Mouse (Mus musculus): ENCODE measurements at regions not wholly inside any gene's neighbourhood (a gene's known extent, or its start where the extent isn't known, plus 50 kb on each side); places are given as distances from the start of the nearest gene placed in this dataset.
"Not testable (repeated sequence)": the region's sequence is repeated elsewhere in the genome, so short reads cannot be mapped to it uniquely, and the experiment has no call there.

GRCm38 (mm10) chr19:27028834-27029233 is 143.2 kb downstream of the Gm815 start:
- no peak for DNase-seq

GRCm38 (mm10) chr19:27031030-27031700 is 145.5 kb downstream of the Gm815 start:
- DNase-seq, result no peak

DNA sequence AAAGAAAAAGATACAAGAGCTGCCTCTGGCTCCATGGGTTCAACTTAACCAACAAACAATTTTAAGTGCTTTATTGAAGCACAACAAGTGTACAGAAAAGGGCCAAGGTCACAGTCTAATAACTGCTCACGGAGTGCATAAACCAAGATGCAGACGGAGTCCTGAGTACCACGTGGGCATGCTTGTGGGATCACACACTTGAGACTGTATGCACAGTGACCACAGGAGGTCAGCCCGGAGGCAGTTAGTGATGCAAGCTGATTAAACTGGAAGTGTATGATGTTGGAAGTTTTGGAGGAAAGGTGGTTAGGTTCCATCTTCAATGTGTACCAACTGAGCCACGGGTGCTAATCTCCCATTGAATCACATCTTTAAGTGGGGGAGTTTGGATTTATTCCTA is 146.9 kb downstream of the Gm815 start:
- peak; percentile 43 for DNase-seq

GRCm38 (mm10) chr19:27038298-27038697 is 152.6 kb downstream of the Gm815 start:
- peak; percentile 28 for DNase-seq

- no peak for DNase-seq
Observed at GRCm38 (mm10) chr19:27040321-27041025, 154.8 kb downstream of the Gm815 start.

DNA sequence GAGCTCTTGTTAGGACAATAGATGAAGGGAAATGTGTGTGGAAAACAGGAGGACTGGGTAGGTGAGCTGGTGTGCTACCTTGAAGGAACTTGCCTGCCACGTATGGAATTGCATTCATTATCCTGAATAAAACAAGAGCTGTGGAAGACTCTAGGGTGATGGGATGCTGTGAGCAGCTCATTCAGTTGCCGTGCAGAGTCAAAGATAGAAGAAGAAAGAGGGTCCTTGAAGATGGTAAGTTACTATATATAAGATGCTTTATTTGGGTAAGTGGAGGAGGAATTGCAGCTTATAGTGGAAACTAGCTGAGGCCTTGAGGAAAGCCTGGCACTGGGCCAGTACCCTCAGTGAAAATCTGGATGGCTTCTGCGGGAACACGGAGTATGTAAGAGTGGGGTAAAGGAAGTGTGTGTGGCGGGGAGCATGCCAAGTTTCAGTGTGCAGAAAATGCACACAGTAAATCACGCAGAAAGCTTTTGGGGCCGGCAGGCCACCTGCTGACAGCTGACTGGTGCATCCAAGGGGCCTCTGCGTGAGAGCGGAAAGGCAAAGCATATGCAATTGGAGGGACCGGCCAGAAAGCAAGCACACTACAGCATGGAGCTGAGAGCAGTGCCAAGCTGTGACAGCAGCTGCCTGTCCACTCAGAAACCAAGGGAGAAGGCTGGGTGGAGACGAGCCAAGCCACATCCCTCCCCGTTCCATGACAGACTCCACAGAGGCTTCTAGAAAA is 149.7 kb upstream of the Vldlr start:
- peak; percentile 77 for DNase-seq

- no peak for DNase-seq
Observed at GRCm38 (mm10) chr19:27073281-27073680, 143.0 kb upstream of the Vldlr start.

DNA sequence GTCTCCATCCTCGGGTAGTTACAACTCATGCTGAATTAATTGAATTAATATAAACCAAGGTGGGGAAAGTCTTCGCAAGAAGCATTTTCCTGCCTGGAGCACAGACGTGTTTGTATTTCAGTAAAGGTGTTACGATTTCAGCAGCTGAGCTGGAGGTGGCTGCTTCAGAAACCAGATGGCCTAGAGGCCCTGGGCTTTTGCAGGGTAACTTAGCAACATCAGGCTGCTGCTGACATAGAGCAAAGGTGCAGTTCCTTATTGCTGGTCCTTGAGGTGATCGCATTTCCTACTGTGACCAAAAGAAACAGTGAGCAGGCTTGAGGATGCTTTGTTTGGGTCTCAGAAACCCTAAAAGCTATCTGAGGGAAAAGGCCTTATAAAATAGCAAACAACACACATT is 141.3 kb upstream of the Vldlr start:
- no peak for DNase-seq

DNA sequence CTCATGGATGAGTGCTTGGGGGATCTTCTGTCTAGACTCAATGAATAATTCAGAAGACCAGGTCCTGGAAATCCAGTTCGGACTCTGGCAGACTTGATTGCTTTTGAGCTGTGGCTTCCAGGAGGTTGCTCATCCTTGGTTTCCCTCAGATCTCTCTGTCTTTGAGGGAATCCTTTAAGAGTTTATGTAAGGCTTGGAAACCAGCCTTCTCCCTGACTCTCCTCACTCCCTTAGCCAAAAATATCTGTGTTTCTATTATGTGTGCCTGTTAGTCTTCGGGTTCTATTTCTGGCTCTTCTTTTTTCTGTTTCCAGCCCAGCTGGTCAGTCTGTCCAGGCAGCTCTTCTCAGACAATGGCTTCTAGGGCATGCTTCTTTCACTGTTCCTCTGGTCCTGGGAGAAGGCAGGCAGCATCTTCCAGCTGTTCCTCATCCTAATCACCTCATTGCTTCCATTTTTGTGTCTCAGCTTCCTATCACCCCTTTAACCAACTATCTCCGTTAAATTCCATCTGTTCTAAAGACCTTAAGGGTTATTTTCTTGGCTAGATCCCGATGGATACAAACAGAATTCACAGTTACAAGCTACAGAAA is 139.3 kb upstream of the Vldlr start:
- no peak for DNase-seq

DNA sequence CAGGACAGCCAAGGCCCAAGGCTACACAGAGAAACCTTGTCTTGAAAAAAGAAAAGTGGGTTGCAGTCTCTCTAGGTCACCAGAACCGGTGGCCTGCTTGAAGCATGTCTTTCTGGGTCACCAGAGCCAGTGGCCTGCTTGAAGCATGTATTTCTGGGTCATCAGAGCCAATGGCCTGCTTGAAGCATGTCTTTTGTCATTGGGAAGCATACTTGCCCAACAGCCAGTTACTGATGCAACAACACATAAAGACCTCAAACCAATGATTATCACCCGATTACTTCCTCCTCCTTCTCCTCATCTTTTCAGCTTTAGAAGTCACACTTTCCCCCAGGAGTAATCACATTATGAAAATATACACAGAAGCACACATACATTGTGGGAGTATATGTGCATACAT is 128.9 kb upstream of the Vldlr start:
- DNase-seq, result no peak

DNA sequence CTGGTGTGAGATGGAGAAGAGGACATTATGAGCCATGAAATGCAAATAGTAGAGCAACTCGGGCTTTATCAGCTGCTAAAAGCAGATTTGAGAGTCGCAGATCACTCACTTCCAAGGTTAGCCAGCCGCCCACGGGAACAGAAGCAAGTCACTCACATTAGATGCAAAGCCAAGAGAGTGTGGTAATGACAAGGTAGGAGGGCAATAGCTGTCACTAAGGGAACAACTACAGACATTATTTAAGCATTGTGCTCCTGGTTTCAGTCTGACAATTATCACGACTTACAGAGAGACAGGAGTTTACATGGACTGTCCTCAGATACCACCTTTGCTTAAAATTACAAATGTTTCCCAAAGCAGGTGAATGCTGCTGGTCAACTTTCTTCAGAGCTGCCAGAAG is 128.5 kb upstream of the Vldlr start:
- DNase-seq, result no peak

DNA sequence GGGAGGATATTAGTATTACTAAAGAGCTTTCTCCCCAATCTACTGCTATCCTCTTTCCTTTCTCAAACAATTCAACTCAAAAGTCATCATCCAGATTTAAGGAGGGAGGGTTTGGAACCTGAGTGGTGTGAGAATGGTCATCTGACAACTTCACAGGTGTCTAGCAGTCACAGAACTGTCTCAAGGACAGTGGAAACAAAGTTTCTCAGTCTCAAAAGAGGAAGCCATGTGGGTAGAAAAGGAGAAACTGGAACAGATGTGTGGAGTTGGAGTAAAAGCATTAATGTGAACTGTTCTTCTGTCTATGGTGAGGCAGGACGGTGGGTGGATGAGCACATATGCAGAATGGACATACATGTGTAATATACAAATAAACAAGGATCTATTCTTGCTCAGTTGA is 127.2 kb upstream of the Vldlr start:
- no peak for DNase-seq

DNA sequence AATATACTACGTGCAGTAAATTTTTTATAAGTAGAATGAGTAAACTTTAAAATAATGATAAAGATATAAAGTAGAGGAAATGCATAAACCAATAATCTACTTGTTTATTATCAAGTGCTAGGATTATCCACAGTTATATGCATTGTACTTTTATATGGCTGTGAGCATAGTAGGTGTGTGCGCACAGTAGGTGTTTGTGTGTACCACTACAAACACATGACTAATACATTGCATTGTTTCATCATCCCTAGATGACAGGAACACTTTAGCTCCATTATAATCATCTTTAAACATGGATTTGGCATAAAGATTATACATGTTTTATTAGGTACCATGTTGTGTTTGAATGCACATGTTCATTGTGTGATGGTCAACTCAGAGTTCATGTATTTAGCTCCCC is 124.7 kb upstream of the Vldlr start:
- DNase-seq, result no peak

GRCm38 (mm10) chr19:27094777-27095478 is 121.4 kb upstream of the Vldlr start:
- DNase-seq, result no peak

DNA sequence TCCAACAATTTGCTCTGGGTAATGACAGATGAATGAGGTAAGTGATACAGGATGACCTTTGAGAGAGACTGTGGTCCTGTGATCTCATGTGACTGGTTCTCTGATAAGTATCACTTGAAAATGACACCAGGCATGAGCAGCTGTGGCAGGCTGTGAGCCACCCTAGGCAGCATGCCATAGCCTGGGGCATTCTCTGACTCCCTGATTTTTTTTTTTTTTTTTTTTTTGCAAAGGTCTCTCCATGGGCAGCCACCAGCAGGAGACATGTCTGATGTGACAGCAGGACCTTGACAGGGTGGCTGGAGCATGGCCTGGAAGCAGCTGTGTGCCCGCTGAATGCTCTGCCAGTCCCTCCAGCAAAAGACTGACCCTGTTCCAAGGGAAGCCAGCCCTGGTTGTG is 116.4 kb upstream of the Vldlr start:
- DNase-seq, result peak; percentile 74

GRCm38 (mm10) chr19:27110437-27110836 is 105.8 kb upstream of the Vldlr start:
- DNase-seq, result no peak

DNA sequence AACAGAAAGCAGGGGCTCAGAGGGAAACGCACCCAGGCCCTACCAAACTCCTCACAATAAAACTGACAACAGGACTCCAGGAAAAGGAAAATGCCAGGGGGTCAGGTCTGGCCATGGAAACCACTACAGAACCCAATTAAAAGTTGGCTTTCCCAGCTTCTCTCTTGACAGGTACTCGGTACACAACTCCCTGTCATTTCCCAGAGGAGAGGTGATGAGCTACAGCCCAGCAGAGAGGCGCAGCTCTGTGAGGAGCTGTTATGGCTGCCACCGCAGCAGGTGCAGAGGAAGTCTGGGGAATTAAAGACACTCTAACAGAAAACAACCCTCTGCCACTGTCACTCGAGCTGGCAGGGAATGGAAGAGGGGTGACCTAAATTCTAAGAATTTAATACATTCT is 95.4 kb upstream of the Vldlr start:
- no peak for DNase-seq

DNA sequence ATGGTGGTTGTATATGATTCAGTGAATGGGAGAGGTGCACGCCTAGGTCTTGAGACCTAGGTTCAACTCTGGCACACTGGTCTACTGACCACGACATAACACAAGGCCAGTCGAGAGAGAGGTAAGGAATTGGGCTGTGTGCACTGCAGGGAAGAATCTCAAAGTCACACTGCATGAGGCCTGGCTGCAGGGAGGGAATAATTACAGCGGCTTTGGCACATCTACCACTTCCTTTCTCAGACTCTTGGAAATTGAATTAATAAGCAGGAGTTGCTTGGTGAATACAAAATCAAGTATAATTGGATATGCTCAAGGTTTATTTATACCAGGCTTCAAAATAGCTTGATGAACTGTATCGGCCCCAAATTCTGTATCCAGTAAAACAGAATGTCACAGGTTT is 93.9 kb upstream of the Vldlr start:
- no peak for DNase-seq

DNA sequence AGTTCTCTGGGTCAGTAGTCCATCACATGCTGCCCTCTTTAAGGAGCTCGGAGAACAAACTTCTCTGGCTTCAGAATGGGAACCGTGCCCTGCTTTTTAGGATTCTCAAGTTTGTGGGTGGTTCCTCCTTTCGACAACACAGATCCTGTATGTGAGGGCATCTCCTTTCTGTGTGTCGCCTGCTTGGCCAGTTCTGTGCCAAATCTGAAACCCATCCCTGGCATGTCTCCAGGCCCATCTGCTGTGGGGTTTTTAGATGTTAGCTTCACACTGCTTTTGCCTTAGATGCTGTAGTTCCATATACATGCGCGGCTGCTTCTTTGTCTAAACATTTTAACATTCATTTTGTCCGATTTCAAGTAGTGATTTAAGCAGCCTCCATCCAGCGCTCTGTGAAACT is 93.0 kb upstream of the Vldlr start:
- no peak for DNase-seq

- peak; percentile 77 for DNase-seq
Observed at GRCm38 (mm10) chr19:27123806-27124469, 92.3 kb upstream of the Vldlr start.

DNA sequence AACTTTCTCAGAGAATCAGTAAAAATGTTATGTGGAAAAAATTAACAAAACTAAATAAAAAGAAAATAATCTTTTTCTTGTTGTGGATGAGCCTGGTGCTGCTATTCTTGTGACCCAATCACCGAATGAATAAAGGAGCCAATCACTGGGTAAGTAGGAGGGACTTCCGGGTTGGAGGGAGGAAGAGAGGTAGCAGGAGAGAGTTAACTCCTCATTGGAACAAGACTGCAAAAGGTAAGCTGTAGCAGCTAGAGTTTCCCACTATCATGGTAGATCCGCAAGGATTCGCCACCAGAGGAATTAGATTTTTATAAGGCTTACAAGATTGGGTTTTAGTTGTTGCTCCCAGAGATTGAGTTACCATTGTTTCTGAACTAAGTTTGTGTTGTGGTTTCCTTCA is 87.8 kb upstream of the Vldlr start:
- not testable (repeated sequence) for DNase-seq

DNA sequence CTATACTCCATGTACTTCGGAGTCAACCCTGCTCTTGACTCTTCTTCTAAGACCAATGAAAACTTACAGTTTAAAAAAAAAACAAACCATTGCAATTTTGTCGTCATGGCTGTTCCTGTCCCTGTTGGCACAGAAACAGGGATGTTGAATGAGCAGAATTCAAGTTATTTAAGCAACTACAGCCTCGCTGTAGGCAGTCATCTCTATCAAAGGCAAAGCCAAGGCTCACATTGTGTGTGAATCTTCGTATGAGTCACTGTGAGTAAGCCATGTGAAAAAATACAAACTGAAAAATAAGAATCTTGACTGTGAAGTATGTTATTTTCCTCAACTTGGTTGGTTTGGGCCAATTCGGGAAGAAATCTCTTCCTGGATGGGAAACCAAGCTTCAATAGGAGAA is 81.9 kb upstream of the Vldlr start:
- no peak for DNase-seq

Data from heart, postnatal 4 days (tissue).